Mouse (Mus musculus): Measurements from ENCODE around the gene Lypla2.
"Not testable (repeated sequence)": the region's sequence is repeated elsewhere in the genome, so short reads cannot be mapped to it uniquely, and the experiment has no call there.

Gene Lypla2

DNA sequence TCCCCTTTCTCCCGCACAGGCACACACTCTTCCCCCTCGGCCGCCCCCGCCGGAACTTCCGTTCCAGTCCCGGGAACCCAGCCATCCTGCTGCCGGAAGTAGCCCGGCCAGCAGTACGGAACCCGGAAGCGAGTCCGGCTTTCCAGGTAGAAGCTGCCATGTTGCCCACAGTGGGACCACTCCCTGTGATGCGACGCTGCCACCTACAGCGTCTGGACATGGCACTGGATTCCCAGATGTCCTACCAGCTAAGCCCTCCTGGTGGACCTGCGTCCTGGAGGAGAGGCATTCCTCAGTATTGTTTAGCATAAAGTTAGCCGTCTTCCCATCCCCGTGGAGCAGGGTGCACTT, at the start of gene Lypla2:
Gene Lypla2 (minus strand): TSS at position 71 of the 351 bp plus-strand sequence.
- DNase-seq, result peak; percentile 95 to 96

DNA sequence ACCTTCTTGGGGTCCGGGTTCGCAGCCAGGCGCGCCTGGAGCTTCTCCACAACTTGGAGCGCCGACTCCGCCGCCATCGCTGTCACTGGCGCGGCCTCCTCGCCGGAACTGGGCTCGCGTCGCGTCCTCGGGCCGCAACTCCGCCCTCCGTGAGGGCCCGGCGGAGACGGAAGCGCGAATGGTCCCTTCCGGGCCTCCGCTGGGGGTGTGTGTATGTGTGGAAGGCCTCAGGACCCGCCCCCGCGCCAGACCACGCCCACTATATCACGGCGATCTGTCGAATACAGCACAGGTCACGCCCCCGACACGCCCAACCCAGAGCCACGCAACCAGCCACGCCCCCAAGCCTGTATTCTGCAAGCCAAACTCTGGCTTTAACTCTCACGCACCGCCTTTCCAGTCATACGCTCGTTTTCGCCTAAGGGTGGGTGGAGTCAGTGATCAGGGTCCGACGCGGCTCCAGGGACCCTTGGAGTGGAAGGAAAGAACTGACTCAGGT, 49.2 kb upstream of the Lypla2 start, which contains the start of gene Eloa:
Gene Eloa (minus strand): TSS at position 215 of the 499 bp plus-strand sequence.
- peak; percentile 99 to 100 for DNase-seq

DNA sequence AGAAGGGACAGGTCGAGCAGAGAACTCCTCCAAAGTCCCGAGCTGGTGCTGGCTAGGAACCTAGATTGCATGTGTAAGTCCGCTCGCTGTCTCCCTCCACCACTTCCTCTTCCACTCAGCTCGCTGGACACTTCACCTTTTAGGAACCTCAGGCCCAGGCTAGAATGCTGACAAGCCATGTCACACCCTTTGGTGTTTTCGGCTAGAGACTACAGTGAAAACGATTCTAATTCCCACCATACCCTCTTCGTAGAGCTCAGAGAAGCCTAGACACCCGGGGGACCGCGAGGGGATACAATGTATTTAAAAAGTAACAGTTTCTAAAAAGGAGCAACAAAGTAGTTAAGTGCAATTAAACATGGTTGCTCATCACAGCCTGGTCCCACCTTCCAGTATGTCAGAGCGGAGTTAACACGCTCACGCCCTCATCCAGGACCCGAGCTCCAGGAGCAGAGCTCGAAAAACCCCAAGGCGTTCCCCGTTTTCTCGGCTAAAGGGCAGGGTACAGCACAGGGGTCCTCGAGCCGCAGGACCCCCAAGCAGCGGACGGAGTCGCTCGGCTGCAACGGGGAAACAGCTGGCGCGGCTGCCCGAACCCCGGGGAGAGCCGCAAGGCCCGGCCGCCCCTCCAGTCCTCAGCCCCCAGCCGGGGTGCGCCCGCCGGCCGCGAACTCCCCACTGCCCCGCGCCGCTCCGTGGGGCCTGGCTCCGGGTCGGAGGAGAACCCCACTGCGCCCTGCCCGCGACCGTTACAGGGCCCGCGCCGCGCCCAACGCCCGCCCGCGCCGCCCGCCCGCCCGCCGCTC, 48.5 kb upstream of the Lypla2 start:
- DNase-seq, result peak; percentile 12 to 25

DNA sequence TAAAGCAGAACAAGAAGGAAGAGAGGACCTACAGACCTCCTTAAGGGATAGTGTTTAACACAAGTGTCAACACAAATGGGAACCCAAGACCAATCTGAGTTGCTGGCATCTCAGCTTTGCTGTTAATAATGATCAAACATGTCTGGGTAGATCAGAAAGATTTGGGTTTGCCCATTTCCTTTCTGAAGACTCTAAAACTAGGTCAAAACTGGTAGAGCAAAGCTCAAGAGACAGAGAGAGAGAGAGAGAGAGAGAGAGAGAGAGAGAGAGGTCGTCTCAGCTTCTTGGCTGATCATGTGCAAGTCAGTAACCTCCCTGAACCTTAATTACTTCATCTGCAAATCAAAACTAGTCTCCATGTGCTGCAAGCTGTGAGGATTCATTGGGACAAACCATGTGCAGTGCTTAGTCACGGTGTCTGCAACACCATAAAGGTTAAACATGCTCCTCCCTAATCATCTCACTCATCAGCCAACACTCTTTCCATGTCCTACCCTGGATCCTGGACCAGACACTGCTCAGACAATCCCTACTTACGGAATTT, 43.7 kb upstream of the Lypla2 start:
- no peak for DNase-seq

DNA sequence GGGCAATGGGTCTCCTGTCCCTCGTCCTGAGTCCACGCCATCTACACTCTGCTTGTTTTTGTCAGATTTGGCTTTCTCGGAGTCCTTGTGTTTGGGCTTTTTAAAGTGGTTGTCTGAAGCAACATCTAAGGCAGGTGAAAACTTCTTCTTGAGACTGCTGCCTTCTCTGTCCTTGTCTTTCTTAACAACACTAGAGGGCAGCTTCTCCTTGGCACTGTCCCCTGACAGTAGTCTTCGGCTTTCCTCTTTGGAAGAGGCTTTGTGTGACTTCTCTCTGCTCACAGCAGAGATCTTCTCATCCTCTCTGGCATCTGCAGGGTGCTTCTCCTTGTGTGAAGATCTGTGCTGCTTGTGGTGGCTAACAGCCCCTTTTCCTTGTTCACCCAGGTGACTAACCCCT, 38.2 kb upstream of the Lypla2 start:
- DNase-seq, result no peak

DNA sequence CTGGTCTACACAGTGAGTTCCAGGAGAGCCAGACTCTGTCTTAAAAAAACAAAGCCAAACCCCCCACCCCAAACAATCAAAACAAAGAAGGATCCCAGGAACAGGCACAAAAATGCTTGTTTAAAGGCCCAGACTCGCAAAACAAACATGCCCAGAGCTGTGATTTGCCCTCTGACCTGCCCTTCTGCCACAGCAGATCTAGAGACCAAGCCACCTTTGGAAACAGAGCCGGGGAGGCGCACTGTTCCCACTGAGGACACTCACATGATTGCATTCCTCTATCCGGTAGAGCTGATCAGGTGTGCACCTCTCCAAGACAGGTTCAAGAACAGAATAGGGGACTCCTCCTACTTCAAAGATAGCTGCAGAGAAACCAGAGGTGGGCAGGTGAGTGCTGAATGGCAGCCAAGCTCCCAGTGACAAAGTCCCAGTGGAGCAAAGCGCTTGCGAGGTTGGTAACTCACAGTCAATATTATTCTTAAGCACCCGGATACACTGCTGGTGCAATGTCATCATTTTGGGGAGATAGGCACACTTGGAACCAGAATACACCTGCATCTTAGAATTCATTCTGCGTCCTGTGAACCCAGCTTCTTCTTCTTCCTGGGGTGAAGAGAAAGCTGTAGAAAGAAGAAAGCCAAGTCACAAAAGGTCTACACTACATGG, 36.5 kb upstream of the Lypla2 start:
- no peak for DNase-seq

DNA sequence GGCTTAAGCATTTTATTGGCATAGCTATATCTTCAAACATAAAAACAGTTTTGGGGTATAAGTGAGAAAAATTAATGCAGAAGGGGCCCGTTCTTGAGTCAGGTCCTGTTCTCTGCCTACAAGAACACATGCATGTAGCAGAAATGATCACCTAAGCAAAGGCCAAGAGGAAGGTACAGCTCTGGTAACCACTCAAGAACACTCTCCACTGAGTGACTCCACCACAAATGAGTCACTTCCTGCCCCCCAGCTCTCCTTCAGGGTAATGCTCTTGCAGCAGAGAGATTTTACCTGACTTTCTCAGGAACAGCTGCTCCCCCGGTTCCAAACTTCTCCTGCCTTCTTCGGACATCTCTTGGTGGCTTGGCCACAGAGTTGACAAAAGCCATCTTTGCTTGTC, 34.4 kb upstream of the Lypla2 start:
- no peak for DNase-seq

DNA sequence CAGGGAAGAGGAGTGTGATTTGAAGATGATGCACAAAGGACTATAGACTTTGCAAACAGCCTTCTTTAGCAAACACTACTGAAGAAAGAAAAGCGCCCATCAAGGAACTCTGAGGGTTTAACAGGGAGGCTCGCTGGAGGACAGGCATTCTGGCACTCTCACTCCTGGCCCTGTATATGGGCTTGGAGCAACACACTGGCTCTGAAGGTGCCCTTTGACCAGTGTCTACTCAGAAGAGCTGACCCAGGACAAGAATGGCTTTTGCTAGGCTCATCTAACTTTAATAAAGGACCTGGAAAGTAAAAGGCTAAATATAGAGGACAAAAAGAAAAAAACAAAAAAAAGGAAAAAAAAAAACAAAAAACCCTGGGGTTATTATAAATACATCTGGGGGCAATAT, 32.5 kb upstream of the Lypla2 start:
- no peak for DNase-seq

DNA sequence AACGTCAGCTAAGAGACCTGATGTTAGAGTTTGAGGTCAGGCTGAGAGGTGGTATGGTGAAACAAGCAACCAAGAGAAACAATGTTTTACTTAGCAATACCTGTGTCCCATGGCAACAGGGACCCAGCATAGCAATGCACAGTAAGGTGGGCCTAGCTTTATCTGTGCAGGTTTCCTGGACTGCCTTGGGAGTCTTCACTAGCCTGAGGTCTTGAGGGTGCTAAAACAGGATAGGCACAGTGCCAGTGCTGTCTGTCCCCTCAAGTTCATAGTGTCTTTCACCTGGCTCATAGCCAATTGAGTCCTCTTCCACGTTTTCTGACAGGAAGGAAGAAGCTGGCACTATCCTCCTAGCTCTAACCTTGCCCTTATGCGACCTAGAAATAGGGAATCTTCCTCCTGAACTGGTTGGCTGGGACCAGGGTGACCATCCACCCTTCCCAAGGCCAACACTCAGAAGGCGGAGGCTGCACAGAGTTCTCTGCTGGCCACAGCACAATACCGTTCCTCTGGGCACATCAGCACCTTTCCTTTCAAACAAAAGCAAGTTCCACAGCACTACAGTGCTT, 31.8 kb upstream of the Lypla2 start:
- DNase-seq, result no peak

DNA sequence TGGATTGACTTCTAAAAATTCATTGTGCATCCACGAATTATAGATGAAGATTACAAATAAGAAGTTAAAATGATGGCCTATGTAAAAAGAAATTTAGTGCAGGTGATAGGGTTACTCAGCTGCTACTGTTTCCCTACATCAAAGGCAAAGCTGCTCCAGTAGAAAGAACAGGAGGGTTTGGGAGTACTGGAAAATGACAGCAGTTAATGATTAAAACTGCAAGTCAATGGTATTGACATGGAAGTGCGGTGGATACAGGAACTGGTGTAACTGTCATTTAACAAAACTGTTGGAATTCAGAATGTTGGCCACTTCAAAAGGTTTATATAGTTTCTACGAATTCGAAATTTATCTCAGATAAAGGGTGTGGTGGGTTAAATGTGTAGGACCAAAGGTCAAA, 22.7 kb upstream of the Lypla2 start:
- DNase-seq, result no peak

DNA sequence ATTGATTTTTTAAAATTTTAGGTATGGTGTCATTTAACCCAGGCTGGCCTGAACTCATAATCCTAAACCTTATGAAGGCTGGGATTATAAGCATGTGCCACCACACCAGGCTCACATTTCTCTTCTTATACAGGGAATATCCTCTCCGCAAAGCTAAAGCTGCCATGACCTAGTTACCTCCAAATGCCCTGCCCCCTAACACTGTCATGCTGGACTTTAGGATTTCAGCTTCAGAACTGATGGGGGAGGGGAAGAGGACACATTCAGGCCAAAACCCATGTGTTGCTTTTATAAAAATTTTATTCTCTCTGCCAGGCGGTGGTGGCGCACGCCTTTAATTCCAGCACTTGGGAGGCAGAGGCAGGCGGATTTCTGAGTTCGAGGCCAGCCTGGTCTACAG, 21.5 kb upstream of the Lypla2 start:
- no peak for DNase-seq

DNA sequence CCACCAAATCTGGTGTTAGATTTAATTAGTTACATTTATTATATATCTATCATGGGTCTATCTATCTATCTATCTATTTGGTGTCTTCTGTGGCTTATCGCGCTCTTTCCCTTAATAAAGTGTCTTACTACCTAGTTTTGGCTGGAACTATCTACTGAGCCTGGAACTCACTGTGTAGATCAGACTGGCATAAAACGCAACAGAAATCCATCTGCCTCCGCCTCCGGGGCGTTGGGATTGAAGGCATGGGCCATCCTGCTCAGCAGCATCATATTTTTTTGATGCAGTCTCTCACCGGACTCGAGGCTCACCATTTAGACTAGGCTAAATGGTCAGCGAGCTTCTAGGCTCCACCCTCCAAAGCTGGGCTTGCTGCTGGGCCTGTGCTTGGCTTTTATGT, 15.3 kb upstream of the Lypla2 start:
- peak; percentile 44 to 46 for DNase-seq

DNA sequence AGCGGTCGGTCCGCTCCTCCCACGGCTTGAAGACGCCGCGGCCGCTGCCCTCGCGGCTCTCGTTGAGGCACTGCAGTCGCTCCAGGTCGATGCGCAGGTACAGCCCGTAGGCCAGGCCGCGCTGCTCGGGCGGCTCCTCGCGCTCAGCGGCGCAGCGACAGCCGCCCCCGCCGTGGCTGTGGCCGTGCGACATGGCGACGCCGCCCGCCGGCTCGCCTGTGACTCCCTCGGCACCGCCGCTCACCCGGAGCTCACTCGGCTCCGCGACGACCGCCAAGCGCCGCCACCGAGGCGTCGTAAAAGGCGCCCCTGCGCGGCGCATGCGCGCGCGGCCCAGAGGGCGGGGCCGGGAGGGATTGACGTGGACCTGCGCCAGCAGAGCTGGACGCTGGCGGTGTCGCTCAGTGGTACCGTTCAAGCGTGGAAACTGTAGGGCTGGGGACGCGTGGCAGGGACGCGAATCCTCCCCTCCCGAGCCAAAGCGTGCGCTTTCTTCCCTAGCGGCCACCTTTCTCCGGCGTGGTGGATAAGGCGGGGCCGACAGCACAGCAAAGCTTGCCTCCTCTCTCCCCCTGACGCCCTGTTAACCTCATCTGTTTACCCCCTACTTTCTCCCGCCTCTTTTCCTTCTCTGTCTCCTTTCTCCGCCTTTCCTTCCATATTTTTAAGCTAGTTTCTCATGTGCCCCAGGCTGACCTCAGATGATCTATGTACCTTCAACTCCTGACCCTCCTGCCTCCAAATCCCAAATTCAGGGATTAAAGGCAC, 14.7 kb upstream of the Lypla2 start, which contains the start of gene Pithd1:
Gene Pithd1 (minus strand): TSS at position 322 of the 768 bp plus-strand sequence.
- DNase-seq, result peak; percentile 96

DNA sequence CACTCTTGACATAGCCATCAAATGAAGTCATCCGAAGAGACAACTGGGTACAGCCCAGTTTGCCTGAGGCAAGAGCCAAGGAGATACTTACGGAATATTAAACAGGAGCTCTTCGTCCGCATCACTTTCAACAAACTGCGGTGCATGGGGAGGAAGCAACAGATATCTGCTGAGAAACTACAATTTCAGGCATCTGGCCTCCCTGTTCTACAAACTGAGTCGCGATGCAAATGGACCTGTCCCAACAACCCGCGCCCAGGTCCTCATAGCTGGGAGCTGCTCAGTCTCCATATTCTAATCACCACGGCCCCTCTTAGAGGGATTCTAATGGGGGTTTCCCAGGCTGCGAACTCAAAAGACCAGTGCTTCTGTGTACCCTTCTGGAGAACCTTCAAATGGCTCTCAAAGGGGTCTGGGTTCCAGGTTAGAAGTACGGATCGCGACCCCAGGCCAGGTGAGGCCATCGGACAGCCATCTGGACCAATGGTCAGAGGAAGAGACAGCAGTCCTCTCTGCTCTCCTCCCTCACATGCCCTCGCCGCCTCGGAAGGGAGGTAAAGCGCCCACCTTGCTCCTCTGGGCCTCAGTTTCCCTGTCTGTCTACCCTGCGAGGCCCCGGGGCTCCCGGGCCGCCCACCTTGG, 14.0 kb upstream of the Lypla2 start:
- DNase-seq, result no peak

DNA sequence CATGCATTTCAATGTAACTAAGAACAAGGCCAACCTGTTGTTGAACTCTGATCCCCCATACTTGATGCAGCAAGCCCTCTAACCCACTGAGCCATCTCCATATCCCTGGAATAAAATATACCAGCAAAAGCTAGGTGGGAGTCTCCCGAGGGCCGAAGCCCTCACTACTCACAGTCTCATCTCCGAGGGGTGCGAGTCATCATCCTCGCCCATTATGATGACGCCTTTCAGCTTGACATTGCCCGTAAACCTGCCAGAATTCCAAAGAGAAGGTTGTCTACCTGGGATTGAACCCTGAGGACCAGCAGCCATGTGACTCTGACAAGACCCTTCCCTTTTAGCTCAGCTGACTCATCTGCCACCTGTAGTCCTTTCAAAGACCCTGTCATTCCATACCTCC, 13.3 kb upstream of the Lypla2 start:
- peak in 1 of 2 experiments; percentile 9 for DNase-seq

DNA sequence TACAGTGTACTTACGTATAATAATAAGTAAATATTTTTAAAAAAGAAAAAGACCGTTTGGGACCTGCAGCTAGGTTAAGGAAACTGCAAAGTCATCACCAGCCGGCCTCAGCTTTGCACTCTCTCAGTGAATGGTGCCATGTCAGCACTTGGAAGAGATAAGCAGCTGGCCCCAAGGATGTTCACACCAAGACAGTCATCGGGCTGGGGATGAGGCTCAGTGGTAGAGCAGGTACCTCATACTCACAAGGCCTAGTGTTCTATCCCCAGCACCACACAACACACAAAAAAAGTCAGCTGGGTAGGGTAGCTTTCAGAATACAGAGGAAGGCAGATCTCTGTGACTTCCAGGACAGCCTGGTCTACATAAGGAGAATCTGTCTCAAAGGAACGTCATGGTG, 12.8 kb upstream of the Lypla2 start:
- DNase-seq, result no peak

DNA sequence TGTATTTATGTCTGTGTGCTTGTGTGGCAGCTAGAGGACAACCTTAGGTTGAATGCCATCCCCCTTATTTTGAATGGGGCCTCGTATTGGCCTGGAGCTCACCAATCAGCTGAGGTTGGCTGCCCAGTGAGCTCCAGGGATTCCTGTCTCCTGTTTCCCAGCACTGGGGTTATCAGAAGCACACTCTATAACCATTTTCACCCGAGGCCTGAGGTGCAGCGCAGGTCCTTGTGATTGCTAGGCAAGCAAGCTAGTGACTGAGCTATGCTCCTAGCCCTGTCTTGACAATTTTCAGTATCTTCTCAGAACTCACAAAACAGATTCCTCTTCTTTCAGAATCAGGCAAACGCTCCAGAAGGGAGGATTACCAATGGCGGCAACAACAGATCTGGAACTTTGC, 12.1 kb upstream of the Lypla2 start:
- DNase-seq, result no peak

DNA sequence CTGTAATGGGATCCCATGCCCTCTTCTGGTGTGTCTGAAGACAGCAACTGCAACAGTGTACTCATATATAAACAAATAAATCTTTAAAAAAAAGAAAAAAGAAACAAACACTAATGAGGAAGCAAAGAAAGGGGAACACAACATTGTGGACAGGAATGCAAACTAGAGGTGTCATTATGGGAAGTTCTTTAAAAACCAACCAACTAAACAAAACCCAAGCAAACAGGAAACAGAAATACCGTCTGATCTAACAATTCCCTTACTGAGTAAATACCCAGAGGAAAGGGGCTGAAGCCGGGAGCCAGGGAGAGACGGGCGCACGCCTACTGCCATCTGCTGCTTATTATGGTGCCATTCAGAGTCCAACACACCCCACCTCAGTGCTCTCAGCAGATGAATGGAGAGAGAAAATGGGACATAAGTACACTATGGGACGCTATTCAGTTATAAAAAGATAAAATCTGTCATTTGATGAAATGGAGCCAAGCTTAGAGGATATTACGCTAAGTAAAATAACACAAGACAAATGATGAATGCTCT, 9.2 kb upstream of the Lypla2 start:
- DNase-seq, result peak; percentile 39 to 45

DNA sequence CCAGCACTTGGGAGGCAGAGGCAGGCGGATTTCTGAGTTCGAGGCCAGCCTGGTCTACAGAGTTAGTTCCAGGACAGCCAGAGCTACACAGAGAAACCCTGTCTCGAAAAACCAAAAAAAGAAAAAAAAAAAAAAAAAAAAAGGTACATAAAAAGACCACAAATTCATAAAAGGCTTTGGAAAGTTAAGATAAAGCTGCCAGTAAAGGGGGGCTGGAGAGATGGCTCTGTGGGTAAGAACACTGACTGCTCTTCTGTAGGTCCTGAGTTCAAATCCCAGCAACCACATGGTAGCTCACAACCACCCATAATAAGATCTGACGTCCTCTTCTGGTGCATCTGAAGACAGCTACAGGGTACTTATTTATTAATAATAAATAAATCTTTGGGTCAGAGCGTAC, 7.8 kb upstream of the Lypla2 start:
- not testable (repeated sequence) for DNase-seq

DNA sequence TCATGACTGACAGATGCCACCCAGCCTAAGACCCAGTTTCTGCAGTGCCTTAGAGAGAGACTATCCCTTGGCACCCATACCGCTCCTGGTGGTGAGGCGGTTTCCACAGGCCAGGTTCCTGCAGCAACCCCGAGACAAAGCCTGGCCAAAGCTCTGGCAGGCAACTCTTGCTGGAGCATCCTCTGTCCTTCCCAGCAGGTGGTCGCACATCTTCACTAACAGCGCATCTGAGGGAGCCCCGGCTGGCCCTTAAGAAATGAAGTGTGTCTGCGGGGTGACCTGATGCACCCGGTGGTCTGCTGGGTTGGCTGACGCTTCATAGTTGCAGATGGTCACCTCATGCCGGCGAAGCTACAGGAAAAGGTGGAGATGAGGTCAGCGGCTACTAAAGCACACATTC, 3.7 kb upstream of the Lypla2 start:
- peak; percentile 18 to 28 for DNase-seq

DNA sequence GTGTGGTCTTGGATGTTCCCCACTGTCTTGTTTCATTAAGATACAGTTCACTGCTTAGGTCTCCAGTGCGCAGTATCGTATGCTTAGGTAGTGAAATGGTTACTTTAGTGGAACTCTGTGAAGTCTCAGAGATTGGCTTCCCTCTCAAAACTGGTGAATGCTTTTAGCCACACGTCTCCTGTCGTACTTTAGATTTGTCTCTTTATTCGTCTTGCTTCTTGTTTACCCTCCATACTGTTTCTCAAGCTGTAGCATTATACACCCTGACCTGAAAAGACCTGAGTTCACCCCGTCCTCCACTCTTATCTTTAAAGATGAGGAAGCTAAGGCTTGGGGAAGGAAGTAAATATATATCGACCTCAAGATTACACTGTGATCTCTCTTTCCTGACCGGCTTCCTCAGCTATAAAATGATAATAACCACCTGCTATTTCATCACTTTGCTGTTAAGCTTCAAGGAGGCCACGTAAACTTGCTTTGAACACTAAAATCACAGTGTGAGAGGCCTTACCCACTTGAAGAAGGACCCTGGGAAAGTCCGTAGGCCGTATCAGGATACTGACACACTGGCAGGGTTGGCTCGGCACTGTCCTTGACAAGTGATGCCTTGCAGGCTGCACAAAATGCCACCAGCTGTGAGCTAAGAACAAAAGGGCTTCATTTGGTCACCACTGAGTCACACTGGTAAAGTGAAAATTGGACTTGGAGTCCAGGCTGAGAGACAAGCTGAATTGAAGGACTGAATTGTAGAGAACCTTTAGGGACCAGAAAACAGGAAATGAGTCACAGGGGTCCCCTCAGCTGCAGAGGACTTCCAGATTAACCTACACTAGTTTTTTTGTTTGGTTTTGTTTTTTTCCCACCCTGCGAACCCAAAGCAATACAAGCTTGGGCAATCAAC, 735 bp upstream of the Lypla2 start:
- DNase-seq, result peak; percentile 7 to 19

Measured in cerebellum, postnatal 10 days (tissue).